Mouse (Mus musculus) forebrain, embryonic 14.5 days (tissue): ENCODE measurements around the gene Hoxc9. TPM values are rescaled to one million over a fixed set of nuclear protein-coding genes. Genes with fewer than 3 reads are reported as not detected.

ENCODE experiments used
- ATAC-seq: fragments of 200-750 bp; cut with Nextera tagmentation; 2 replicates; pipeline ENCODE4 v1.8.0; 2017; ENCODE audit warnings: mild to moderate bottlenecking, moderate library complexity
- DNase-seq: peaks from one replicate; pipeline ENCODE4 v3.0.0-alpha.2; 2015; ENCODE audit warnings: low spot score
- H3K27ac ChIP-seq: fragments of 300-500 bp; sonication (generic); 2 replicates; pipeline ENCODE4 v1.5.1; 2014; ENCODE audit warnings: low read depth, mild to moderate bottlenecking, control low read depth, low read length, moderate library complexity
- H3K27me3 ChIP-seq: fragments of 300-500 bp; sonication (generic); replicated peaks from 2 replicates; pipeline ENCODE4 v1.6.1; 2014; ENCODE audit warnings: low read length, control low read depth, mixed read lengths; ENCODE audit not compliant: control insufficient read depth, insufficient read depth
- H3K36me3 ChIP-seq: fragments of 300-500 bp; sonication (generic); 2 replicates; pipeline ENCODE4 v1.6.1; 2014; ENCODE audit warnings: low read length, control low read depth; ENCODE audit not compliant: control insufficient read depth, insufficient read depth
- H3K4me1 ChIP-seq: fragments of 300-500 bp; sonication (generic); 2 replicates; pipeline ENCODE4 v1.6.1; 2014; ENCODE audit warnings: antibody characterized with exemption, low read length, control low read depth; ENCODE audit not compliant: control insufficient read depth, insufficient read depth
- H3K4me2 ChIP-seq: fragments of 300-500 bp; sonication (generic); 2 replicates; pipeline ENCODE4 v1.6.1; 2014; ENCODE audit warnings: mild to moderate bottlenecking, control low read depth, low read length
- H3K4me3 ChIP-seq: fragments of 300-500 bp; sonication (generic); 2 replicates; pipeline ENCODE4 v1.5.1; 2014; ENCODE audit warnings: low read depth, low read length, control low read depth
- H3K9ac ChIP-seq: fragments of 300-500 bp; sonication (generic); 2 replicates; pipeline ENCODE4 v1.6.1; 2014; ENCODE audit warnings: mild to moderate bottlenecking, low read length, control low read depth, moderate library complexity
- H3K9me3 ChIP-seq: fragments of 300-500 bp; sonication (generic); replicated peaks from 2 replicates; pipeline ENCODE4 v1.6.1; 2016; ENCODE audit warnings: low read length, control low read depth, mixed read lengths; ENCODE audit not compliant: control insufficient read depth
- WGBS: fragments of 180-500 bp; shearing (Covaris S2); extraction: QIAGEN DNeasy Blood & Tissue Kit; methylation state at CpG from one replicate; pipeline ENCODE4 v1.1.7; 2014; 5-methylcytosine and 5-hydroxymethylcytosine counted together
- polyA plus RNA-seq: library from polyadenylated mRNA; unstranded; fragments of >200 nt; fragmentation: Nextera tagmentation; extraction: Ambion mirVana; gene quantifications from 2 replicates; pipeline ENCODE4 v1.2.1, GENCODE M21; 2014

The Hoxc9 gene
- polyA plus RNA-seq, 1 experiment from 2014 or later = not detected

DNA sequence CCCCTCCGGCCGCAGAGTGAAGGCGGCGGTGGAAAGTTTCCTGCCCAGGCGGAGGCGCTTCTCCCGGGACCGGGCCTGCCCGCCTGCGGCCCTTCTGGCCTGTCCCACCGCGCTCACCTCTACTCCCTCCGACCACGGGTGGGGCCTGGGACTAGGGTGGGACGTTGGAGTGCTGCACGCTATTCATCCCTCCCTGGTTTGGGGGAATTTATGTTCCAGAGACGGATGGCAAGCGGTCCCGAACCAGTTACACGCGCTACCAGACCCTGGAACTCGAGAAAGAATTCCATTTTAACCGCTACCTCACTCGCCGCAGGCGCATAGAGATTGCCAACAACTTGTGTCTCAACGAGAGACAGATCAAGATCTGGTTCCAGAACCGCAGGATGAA lies 38.8 kb downstream of the Hoxc9 start:
- Histone ChIP-seq H3K27ac (no peak overlapping the region), H3K9ac (no peak overlapping the region), H3K36me3 (no peaks in the 10 kb centered on the region), H3K4me3 (no peak overlapping the region), H3K27me3 (peaks cover 96% of the 10 kb centered on the region), H3K9me3 (no peaks in the 10 kb centered on the region), H3K4me2 (no peak overlapping the region), H3K4me1 (no peaks in the 10 kb centered on the region)
- DNase-seq (no peak), ATAC-seq (no peak)
- WGBS = under 1% methylated on average over 24 of the region's 28 CpGs

GRCm38 (mm10) chr15:103015406-103016166 lies 39.3 kb downstream of the Hoxc9 start:
- H3K9me3 ChIP-seq = no peaks in the 10 kb centered on the region
- ATAC-seq = no peak

DNA sequence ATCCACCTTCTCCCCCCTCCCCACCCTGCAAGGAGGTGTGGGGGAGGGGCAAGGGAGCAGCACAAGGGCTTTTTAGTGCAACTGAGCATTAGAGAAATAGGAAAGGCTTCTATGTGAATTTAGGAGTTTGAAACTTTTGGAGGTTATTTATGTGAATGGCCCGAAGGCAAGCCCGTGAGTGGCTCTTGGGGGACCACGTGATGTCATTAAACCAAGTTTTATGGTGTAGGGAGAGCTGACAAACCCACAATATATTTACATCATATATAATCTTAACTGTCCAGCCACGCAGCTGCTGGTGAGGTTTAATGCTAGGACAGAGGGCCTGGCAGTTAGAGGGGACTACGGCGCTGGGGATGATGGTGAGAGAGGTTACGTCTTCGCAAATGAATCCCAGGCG lies 42.4 kb downstream of the Hoxc9 start, which contains the start of gene Hoxc4:
Hoxc4 (plus strand) TSS at position 299 of the 400 bp plus-strand sequence.
- no peak within 1 kb of the TSS for H3K4me2 ChIP-seq
- WGBS = 1% methylated on average over 9 of the region's 9 CpGs

More at GRCm38 (mm10) chr15:103015406-103016166, 39.3 kb downstream of the Hoxc9 start:
- Histone ChIP-seq H3K4me3 (no peak overlapping the region), H3K4me2 (no peak overlapping the region), H3K27ac (no peak overlapping the region), H3K9ac (no peak overlapping the region), H3K27me3 (peaks cover 96% of the 10 kb centered on the region), H3K4me1 (no peaks in the 10 kb centered on the region), H3K36me3 (no peaks in the 10 kb centered on the region)
- 2% methylated on average over 19 of the region's 19 CpGs for WGBS
- no peak for DNase-seq

GRCm38 (mm10) chr15:103020899-103021418 lies 44.7 kb downstream of the Hoxc9 start:
- 0% methylated on average over 8 of the region's 8 CpGs for WGBS
- no peak overlapping the region for H3K9ac ChIP-seq
- H3K4me3 ChIP-seq = no peak overlapping the region

More for the DNA sequence above, 42.4 kb downstream of the Hoxc9 start, which contains the start of gene Hoxc4:
- DNase-seq = no peak
- H3K4me3 ChIP-seq = no peak within 1 kb of the TSS
- H3K36me3 ChIP-seq = no peaks in the 10 kb centered on the region
- no peak within 1 kb of the TSS for H3K27ac ChIP-seq
- peaks cover 100% of the 10 kb centered on the region for H3K27me3 ChIP-seq
- ATAC-seq = no peak
- no peaks in the 10 kb centered on the region for H3K4me1 ChIP-seq
- H3K9me3 ChIP-seq = no peaks in the 10 kb centered on the region
- no peak within 1 kb of the TSS for H3K9ac ChIP-seq

DNA sequence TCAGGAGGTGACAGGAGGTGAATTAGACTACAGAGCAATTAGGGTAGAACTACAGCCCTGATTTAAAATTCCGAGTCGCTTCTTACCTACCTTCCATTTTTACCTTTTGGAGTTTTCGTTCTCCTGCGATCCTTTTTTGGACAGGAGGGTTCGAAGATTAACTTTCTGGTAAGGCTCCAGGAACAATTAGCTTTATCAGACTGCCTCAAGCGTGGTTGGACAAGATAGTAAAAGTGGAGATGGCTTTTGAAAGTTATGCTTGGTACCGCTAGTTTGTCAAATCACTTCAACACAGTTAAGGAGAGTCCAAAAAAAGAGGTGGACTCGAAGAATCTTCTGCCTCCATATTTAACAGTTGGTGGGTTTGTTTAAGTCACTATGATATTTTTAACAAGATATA lies 45.3 kb downstream of the Hoxc9 start:
- DNase-seq = no peak
- H3K9ac ChIP-seq = no peak overlapping the region
- H3K4me1 ChIP-seq = no peaks in the 10 kb centered on the region
- H3K4me3 ChIP-seq = no peak overlapping the region
- H3K27ac ChIP-seq = no peak overlapping the region
- H3K36me3 ChIP-seq = no peaks in the 10 kb centered on the region
- no peak overlapping the region for H3K4me2 ChIP-seq
- WGBS = 4% methylated on average over 8 of the region's 8 CpGs
- H3K27me3 ChIP-seq = peaks cover 99% of the 10 kb centered on the region
- no peak for ATAC-seq
- H3K9me3 ChIP-seq = no peaks in the 10 kb centered on the region

More at GRCm38 (mm10) chr15:103020899-103021418, 44.7 kb downstream of the Hoxc9 start:
- Histone ChIP-seq H3K4me1 (no peaks in the 10 kb centered on the region), H3K27me3 (peaks cover 99% of the 10 kb centered on the region), H3K27ac (no peak overlapping the region), H3K4me2 (no peak overlapping the region), H3K9me3 (no peaks in the 10 kb centered on the region), H3K36me3 (no peaks in the 10 kb centered on the region)
- no peak for ATAC-seq
- no peak for DNase-seq

DNA sequence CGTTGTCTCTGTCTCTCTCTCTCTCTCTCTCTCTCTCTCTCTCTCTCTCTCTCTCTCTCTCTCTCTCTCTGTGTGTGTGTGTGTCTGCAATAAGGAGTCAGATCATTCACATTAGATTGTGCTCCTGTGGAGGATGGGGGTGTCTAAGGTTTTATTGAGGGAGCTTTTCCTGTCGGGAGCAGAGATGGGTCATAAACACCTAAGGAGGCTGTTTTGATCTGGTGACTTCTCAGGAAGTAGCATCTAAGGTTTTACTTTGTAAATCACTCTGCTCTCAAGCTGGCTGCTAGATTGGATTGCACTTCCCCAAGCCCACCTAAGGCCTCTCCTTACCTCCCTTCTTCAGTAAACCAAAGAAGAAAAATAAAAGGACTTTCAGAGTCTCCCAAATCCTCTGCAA lies 47.9 kb downstream of the Hoxc9 start:
- WGBS = 2% methylated on average over 2 of the region's 2 CpGs
- Histone ChIP-seq H3K4me1 (no peaks in the 10 kb centered on the region), H3K9me3 (no peaks in the 10 kb centered on the region), H3K27ac (no peak overlapping the region), H3K4me3 (no peak overlapping the region), H3K27me3 (peaks cover 99% of the 10 kb centered on the region), H3K4me2 (no peak overlapping the region), H3K9ac (no peak overlapping the region), H3K36me3 (no peaks in the 10 kb centered on the region)
- DNase-seq (no peak), ATAC-seq (no peak)

GRCm38 (mm10) chr15:103027266-103028235 lies 51.3 kb downstream of the Hoxc9 start:
- WGBS = under 1% methylated on average over 43 of the region's 43 CpGs
- no peaks in the 10 kb centered on the region for H3K36me3 ChIP-seq

DNA sequence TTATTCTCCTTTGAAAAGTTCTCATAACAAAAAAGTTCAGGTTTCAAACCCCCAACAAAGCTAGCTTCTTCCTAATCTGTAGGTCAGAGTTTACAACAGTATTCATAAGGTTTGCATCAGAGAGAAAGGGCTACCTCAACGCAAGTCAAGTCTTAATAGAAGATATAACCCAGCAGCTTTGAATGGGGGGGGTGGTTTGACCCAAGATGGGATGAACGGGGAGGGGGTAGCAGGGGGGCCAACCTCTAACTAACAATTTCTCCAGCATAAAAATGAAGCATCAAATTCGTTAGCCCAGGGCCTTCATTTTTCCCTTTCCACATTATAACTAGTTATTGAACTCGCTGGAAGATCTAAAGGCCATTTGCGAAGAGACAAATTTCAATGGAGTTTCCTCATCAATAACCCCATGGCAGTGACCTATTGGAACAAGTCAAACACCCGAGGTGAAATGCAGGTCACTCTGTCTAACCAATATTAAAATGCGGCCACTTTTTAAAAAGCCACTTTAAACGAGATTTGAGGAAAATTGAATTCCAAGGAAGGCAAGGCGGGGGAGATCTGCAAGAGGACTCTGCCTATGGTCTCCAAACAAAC lies 52.8 kb downstream of the Hoxc9 start:
- Histone ChIP-seq H3K27me3 (peaks cover 94% of the 10 kb centered on the region), H3K4me1 (no peaks in the 10 kb centered on the region), H3K4me2 (no peak overlapping the region), H3K9me3 (no peaks in the 10 kb centered on the region), H3K27ac (no peak overlapping the region), H3K9ac (no peak overlapping the region), H3K4me3 (no peak overlapping the region), H3K36me3 (no peaks in the 10 kb centered on the region)
- DNase-seq = no peak
- 5% methylated on average over 9 of the region's 9 CpGs for WGBS
- no peak for ATAC-seq

More at GRCm38 (mm10) chr15:103027266-103028235, 51.3 kb downstream of the Hoxc9 start:
- Histone ChIP-seq H3K9ac (no peak overlapping the region), H3K4me3 (no peak overlapping the region), H3K4me2 (no peak overlapping the region), H3K27me3 (peaks cover 97% of the 10 kb centered on the region), H3K4me1 (no peaks in the 10 kb centered on the region), H3K27ac (no peak overlapping the region), H3K9me3 (no peaks in the 10 kb centered on the region)
- ATAC-seq = no peak
- DNase-seq = no peak
